Comparison of ENCODE assay signal across 23 mouse cellular contexts in genomic region chr13:41568926-41569325, GRCm38 (mm10). TPM values are rescaled to one million over a fixed set of nuclear protein-coding genes. Genes with fewer than 3 reads are reported as not detected.
DNase-seq lines count a peak whose midpoint lies in the region; ATAC-seq and TF ChIP-seq lines count a peak whose summit lies in the region.
"Had no signal": no experiment of that assay in that cellular context is flagged by ENCODE, and none has a peak within 500 bp of the region (broad histone marks: within the 10 kb centered on the region; RNA-seq: fewer than 3 reads in every experiment).

No protein-coding gene starts in this region.

- no peak overlapping the region for H3K4me2 ChIP-seq in kidney, embryonic 16.5 days (replicated peaks; ENCODE audit: low read depth, low read length)
- no peak overlapping the region for H3K4me2 ChIP-seq in lung, postnatal 0 days (replicated peaks; ENCODE audit: low read depth, low read length)
- H3K4me2 ChIP-seq: hindbrain, embryonic 14.5 days; limb, embryonic 12.5 days; liver, embryonic 11.5 days; midbrain, embryonic 13.5 days; neural tube, embryonic 12.5 days had no signal

- intact Hi-C loops in left cerebral cortex, adult 2 months (cut with DNase I): no loop called here

- H3K9ac ChIP-seq in kidney, embryonic 16.5 days (replicated peaks; ENCODE audit: low read length): no peak overlapping the region
- no peak overlapping the region for H3K9ac ChIP-seq in lung, postnatal 0 days (replicated peaks; ENCODE audit: low read depth)
- H3K9ac ChIP-seq: hindbrain, embryonic 14.5 days; limb, embryonic 12.5 days; midbrain, embryonic 13.5 days; neural tube, embryonic 12.5 days had no signal

- H3K27me3 ChIP-seq in kidney, adult 2 months (replicated peaks; ENCODE audit: control insufficient read depth, insufficient read depth, low read length): no peaks in the 10 kb centered on the region
- H3K27me3 ChIP-seq in kidney, embryonic 16.5 days (ENCODE audit: insufficient read depth, low read length): no peaks in the 10 kb centered on the region
- no peaks in the 10 kb centered on the region for H3K27me3 ChIP-seq in lung, postnatal 0 days (replicated peaks; ENCODE audit: insufficient read depth, low read length)
- H3K27me3 ChIP-seq: limb, embryonic 12.5 days; midbrain, embryonic 13.5 days had no signal

- H3K9me3 ChIP-seq in kidney, embryonic 16.5 days (ENCODE audit: low read length): no peaks in the 10 kb centered on the region
- no peaks in the 10 kb centered on the region for H3K9me3 ChIP-seq in lung, postnatal 0 days (ENCODE audit: low read length)
- H3K9me3 ChIP-seq: heart, embryonic 10.5 days; limb, embryonic 12.5 days; midbrain, embryonic 13.5 days; neural tube, embryonic 12.5 days had no signal

- peak; percentile 92 for TF ChIP-seq EP300 in lung, postnatal 0 days (IDR thresholded peaks at IDR 0.05)

- 75% methylated on average over 8 of the region's 8 CpGs for WGBS in kidney, adult 2 months
- 85% methylated on average over 8 of the region's 8 CpGs for WGBS in kidney, embryonic 16.5 days
- 54% methylated on average over 8 of the region's 8 CpGs for WGBS in lung, adult 2 months
- 32% methylated on average over 8 of the region's 8 CpGs for WGBS in lung, postnatal 0 days

- TF ChIP-seq POLR2A in kidney, adult 2 months (IDR thresholded peaks at IDR 0.05; ENCODE audit: low read depth, low read length): no peak
- no peak for TF ChIP-seq POLR2A in lung, adult 2 months (IDR thresholded peaks at IDR 0.05; ENCODE audit: borderline replicate concordance, extremely low read depth, low read depth, low read length)

- no peak overlapping the region for H3K4me3 ChIP-seq in kidney, adult 2 months (ENCODE audit: insufficient read depth, low read depth, low read length)
- H3K4me3 ChIP-seq in kidney, embryonic 16.5 days (ENCODE audit: low read length): no peak overlapping the region
- no peak overlapping the region for H3K4me3 ChIP-seq in lung, adult 2 months (replicated peaks; ENCODE audit: extremely low read depth, low read depth, low read length)
- no peak overlapping the region for H3K4me3 ChIP-seq in lung, postnatal 0 days (ENCODE audit: low read depth, low read length)
- no peak overlapping the region for H3K4me3 ChIP-seq in left cerebral cortex, adult 2 months
- H3K4me3 ChIP-seq: heart, embryonic 10.5 days; limb, embryonic 12.5 days; midbrain, embryonic 13.5 days; neural tube, embryonic 12.5 days had no signal

- peak; percentile 27 for DNase-seq in kidney, adult 2 months
- DNase-seq in lung, adult 18-20 months: peak; percentile 30 to 50
- no peak for DNase-seq in lung, adult 2 months
- DNase-seq in lung, postnatal 0 days (ENCODE audit: low spot score): peak; percentile 92
- no peak for DNase-seq in left cerebral cortex, adult 2 months (ENCODE audit: extremely low spot score in 1 of 2, low spot score in 2 of 2)
- no peak for DNase-seq in gastrocnemius, adult 18-20 months (ENCODE audit: low spot score)
- DNase-seq: cerebellum, adult 18-20 months; cerebellum, postnatal 14 days; heart, postnatal 4 days; layer of hippocampus, postnatal 36 days; thymus, postnatal 25 days had no signal

- H3K36me3 ChIP-seq in kidney, adult 2 months (ENCODE audit: control insufficient read depth, insufficient read depth, low read length): no peaks in the 10 kb centered on the region
- H3K36me3 ChIP-seq in kidney, embryonic 16.5 days (ENCODE audit: insufficient read depth, low read length): no peaks in the 10 kb centered on the region
- H3K36me3 ChIP-seq in lung, postnatal 0 days (ENCODE audit: insufficient read depth, low read length): no peaks in the 10 kb centered on the region
- H3K36me3 ChIP-seq: heart, embryonic 10.5 days; limb, embryonic 12.5 days; midbrain, embryonic 13.5 days; neural tube, embryonic 12.5 days had no signal

- no peak for TF ChIP-seq CTCF in kidney, adult 2 months (conservative IDR thresholded peaks at IDR 0.05; ENCODE audit: insufficient read depth, insufficient read length, low read depth, low read length)
- TF ChIP-seq CTCF in lung, adult 2 months (IDR thresholded peaks at IDR 0.05; ENCODE audit: insufficient read depth, low read length): no peak
- TF ChIP-seq CTCF in lung, postnatal 0 days (IDR thresholded peaks at IDR 0.05): no peak
- no peak for TF ChIP-seq CTCF in left cerebral cortex, adult 2 months (IDR thresholded peaks at IDR 0.05)

- H3K27ac ChIP-seq in kidney, adult 2 months (ENCODE audit: insufficient read depth, low read depth, low read length): no peak overlapping the region
- no peak overlapping the region for H3K27ac ChIP-seq in kidney, embryonic 16.5 days (ENCODE audit: low read length)
- peak overlapping the region; percentile 8 for H3K27ac ChIP-seq in lung, postnatal 0 days (ENCODE audit: low read length)
- no peak overlapping the region for H3K27ac ChIP-seq in left cerebral cortex, adult 2 months
- H3K27ac ChIP-seq: heart, embryonic 10.5 days; hindbrain, embryonic 14.5 days; kidney, postnatal 0 days; limb, embryonic 12.5 days; midbrain, embryonic 13.5 days; neural tube, embryonic 12.5 days had no signal

- ATAC-seq in kidney, embryonic 16.5 days (ENCODE audit: low FRiP score, low TSS enrichment): no peak
- ATAC-seq in lung, postnatal 0 days: peak; percentile 82
- peak; percentile 56 for ATAC-seq in megakaryocyte, adult 5-6 weeks (ENCODE audit: poor library complexity, severe bottlenecking)
- ATAC-seq: CD4-positive, CD25-positive, alpha-beta regulatory T cell, adult 4 months; forebrain, embryonic 14.5 days; inflammation-experienced regulatory T-cells, adult 6 months; midbrain, embryonic 13.5 days had no signal

- no peaks in the 10 kb centered on the region; the same call in 1 of the 2 replicates for H3K4me1 ChIP-seq in kidney, adult 2 months (ENCODE audit: control insufficient read depth, insufficient read depth, low read length)
- no peaks in the 10 kb centered on the region for H3K4me1 ChIP-seq in kidney, embryonic 16.5 days (ENCODE audit: insufficient read depth, low read length)
- peaks cover 4% of the 10 kb centered on the region for H3K4me1 ChIP-seq in lung, adult 2 months (ENCODE audit: control insufficient read depth, insufficient read depth, low read length)
- H3K4me1 ChIP-seq in lung, postnatal 0 days (ENCODE audit: insufficient read depth, low read depth, low read length): peaks cover 10% of the 10 kb centered on the region; the same call in 1 of the 2 replicates
- H3K4me1 ChIP-seq: heart, embryonic 10.5 days had no signal

RNA-seq across cellular contexts. Expression of gene Tmem170b, which starts 36.8 kb away (rescaled TPM):
- 4.0 and 4.2 TPM in 2 replicates for polyA plus RNA-seq in kidney, adult 2 months (2012; rRNA removed)
- 9.0 and 10.2 TPM in 2 replicates for polyA plus RNA-seq in kidney, embryonic 16.5 days (2015; fragmentation: Nextera tagmentation; extraction: Ambion mirVana)
- polyA plus RNA-seq in lung, adult 2 months (2012; rRNA removed): 5.4 and 6.6 TPM in 2 replicates
- 11.6 and 12.1 TPM in 2 replicates for polyA plus RNA-seq in lung, postnatal 0 days (2015; fragmentation: Nextera tagmentation; extraction: Ambion mirVana)
- 34.9 and 41.4 TPM in 2 replicates for total RNA-seq in megakaryocyte, adult 5-6 weeks (2015)
- total RNA-seq in megakaryocyte, adult 5-6 weeks (2017): 26.7 and 31.3 TPM in 2 replicates
- total RNA-seq in left cerebral cortex, adult 2 months (2021): 10 to 100 TPM; 92.6 to 93.1 TPM
- total RNA-seq in gastrocnemius, adult 18-20 months (2021): 10 to 100 TPM; 28.1 to 28.7 TPM

Comparison
In these comparisons a context has a peak if more than half of its experiments do, and no peak if none do; other contexts are left out.
1. DNase-seq: peak in kidney, adult 2 months (single experiment), lung, adult 18-20 months (2 of 2) and lung, postnatal 0 days (single experiment); none in lung, adult 2 months (single experiment), left cerebral cortex, adult 2 months (0 of 2) and gastrocnemius, adult 18-20 months (single experiment).